Mouse (Mus musculus) hindbrain, embryonic 11.5 days (tissue): ENCODE measurements around the gene Gm4787. TPM values are rescaled to one million over a fixed set of nuclear protein-coding genes. Genes with fewer than 3 reads are reported as not detected.
"Not testable (repeated sequence)": the region's sequence is repeated elsewhere in the genome, so short reads cannot be mapped to it uniquely, and the experiment has no call there.

Experiments used
- ATAC-seq: fragments of 200-750 bp; cut with Nextera tagmentation; 2 replicates; pipeline ENCODE4 v1.8.0; 2017; ENCODE audit warnings: mild to moderate bottlenecking, moderate TSS enrichment, moderate library complexity; ENCODE audit not compliant: low FRiP score
- DNase-seq: peaks from one replicate; pipeline ENCODE4 v3.0.0-alpha.2; 2015; ENCODE audit warnings: low spot score
- H3K27ac ChIP-seq: fragments of 300-500 bp; sonication (generic); 2 replicates; pipeline ENCODE4 v1.5.1; 2014; ENCODE audit warnings: mild to moderate bottlenecking, low read depth, low read length
- H3K27me3 ChIP-seq: fragments of 300-500 bp; sonication (generic); 2 replicates; pipeline ENCODE4 v1.6.1; 2014; ENCODE audit warnings: mild to moderate bottlenecking, low read length, moderate library complexity, mixed read lengths; ENCODE audit not compliant: control insufficient read depth, insufficient read depth
- H3K36me3 ChIP-seq: fragments of 300-500 bp; sonication (generic); 2 replicates; pipeline ENCODE4 v1.6.1; 2014; ENCODE audit warnings: mild to moderate bottlenecking, low read length, moderate library complexity, mixed read lengths; ENCODE audit not compliant: control insufficient read depth, insufficient read depth
- H3K4me1 ChIP-seq: fragments of 300-500 bp; sonication (generic); replicated peaks from 2 replicates; pipeline ENCODE4 v1.6.1; 2014; ENCODE audit warnings: low read length, mixed read lengths; ENCODE audit not compliant: control insufficient read depth, insufficient read depth
- H3K4me2 ChIP-seq: fragments of 300-500 bp; sonication (generic); replicated peaks from 2 replicates; pipeline ENCODE4 v1.6.1; 2014; ENCODE audit warnings: mild to moderate bottlenecking, low read depth, low read length
- H3K4me3 ChIP-seq: fragments of 300-500 bp; sonication (generic); 2 replicates; pipeline ENCODE4 v1.5.1; 2014; ENCODE audit warnings: low read depth, low read length
- H3K9ac ChIP-seq: fragments of 300-500 bp; sonication (generic); 2 replicates; pipeline ENCODE4 v1.6.1; 2014; ENCODE audit warnings: low read depth, low read length
- H3K9me3 ChIP-seq: fragments of 300-500 bp; sonication (generic); 2 replicates; pipeline ENCODE4 v1.6.1; 2016; ENCODE audit warnings: low read length; ENCODE audit not compliant: control insufficient read depth
- WGBS: fragments of 180-500 bp; shearing (Covaris S2); extraction: QIAGEN DNeasy Blood & Tissue Kit; methylation state at CpG from one replicate; pipeline ENCODE4 v1.1.7; 2014; 5-methylcytosine and 5-hydroxymethylcytosine counted together
- polyA plus RNA-seq: library from polyadenylated mRNA; unstranded; fragments of >200 nt; fragmentation: Nextera tagmentation; extraction: Ambion mirVana; gene quantifications from 2 replicates; pipeline ENCODE4 v1.2.1, GENCODE M21; 2014

The Gm4787 gene
- 0.31 and 0.39 TPM in 2 replicates for polyA plus RNA-seq

DNA sequence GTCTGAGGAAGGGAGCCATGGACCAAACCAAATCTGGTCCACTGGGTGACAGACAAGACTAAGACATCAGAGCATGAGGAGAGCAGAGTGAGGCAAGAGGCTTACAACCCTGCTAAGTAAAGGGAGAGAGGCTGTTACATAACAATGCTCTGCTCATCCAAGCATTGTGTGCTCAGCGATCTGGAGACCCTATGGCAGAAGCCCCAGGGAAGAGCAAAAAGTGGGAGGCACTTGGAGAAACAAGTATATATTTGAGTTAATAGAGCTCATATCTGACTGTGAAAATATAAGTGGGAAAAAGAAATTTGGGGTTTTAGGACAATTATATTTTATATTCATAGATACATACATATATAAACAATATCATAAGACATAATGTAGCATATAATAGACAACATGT, at the start of gene Gm4787:
Gm4787 (minus strand) TSS at position 101 of the 400 bp plus-strand sequence.
- H3K4me3 ChIP-seq, H3K27me3 ChIP-seq, H3K27ac ChIP-seq, H3K9ac ChIP-seq, ATAC-seq, H3K36me3 ChIP-seq, DNase-seq, H3K9me3 ChIP-seq, H3K4me1 ChIP-seq, H3K4me2 ChIP-seq: not testable (repeated sequence)
- WGBS = 85% methylated on average over 1 of the region's 1 CpGs

DNA sequence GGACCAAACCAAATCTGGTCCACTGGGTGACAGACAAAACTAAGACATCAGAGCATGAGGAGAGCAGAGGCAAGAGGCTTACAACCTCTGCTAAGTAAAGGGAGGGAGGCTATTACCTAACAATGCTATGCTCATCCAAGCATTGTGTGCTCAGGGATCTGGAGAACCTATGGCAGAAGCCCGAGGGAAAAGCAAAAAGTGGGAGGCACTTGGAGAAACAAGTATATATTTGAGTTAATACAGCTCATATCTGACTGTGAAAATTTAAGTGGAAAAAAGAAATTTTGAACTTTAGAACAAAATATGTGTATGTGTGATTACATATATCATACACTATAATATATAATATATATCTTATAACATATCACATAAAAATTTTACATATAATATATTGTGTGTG, 42.6 kb upstream of the Gm4787 start, which contains the start of gene Adam4:
Adam4 (minus strand) TSS at position 101 of the 400 bp plus-strand sequence.
- WGBS = 90% methylated on average over 1 of the region's 1 CpGs
- H3K4me1 ChIP-seq = no peaks in the 10 kb centered on the region
- H3K36me3 ChIP-seq = no peaks in the 10 kb centered on the region
- no peak for ATAC-seq
- H3K9ac ChIP-seq = no peak within 1 kb of the TSS
- no peak within 1 kb of the TSS for H3K4me2 ChIP-seq
- no peak within 1 kb of the TSS for H3K4me3 ChIP-seq
- no peaks in the 10 kb centered on the region for H3K27me3 ChIP-seq
- H3K9me3 ChIP-seq = no peaks in the 10 kb centered on the region
- no peak for DNase-seq
- H3K27ac ChIP-seq = no peak within 1 kb of the TSS

DNA sequence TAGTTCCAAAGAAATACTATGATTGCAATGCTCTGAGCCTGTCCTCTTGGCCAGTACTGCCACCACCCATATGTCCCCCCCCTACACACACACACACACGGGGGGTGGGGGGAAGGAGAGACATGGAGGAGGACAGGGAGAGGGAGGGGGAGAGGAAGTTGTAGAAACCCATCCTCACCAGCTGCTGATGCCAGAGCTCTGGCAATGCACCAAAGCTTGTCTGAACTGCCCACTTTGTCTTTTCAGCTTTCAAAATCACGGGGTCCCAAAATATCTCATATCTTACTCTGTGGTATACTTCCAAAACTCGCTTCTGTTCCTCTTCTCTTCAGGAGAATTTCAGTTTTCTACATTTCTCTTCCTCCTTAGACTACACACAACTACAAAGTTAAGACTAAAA, 33.9 kb upstream of the Gm4787 start:
- no peak for ATAC-seq
- Histone ChIP-seq H3K4me1 (no peaks in the 10 kb centered on the region), H3K4me2 (no peak overlapping the region), H3K27ac (no peak overlapping the region), H3K36me3 (no peaks in the 10 kb centered on the region), H3K9ac (no peak overlapping the region), H3K4me3 (no peak overlapping the region), H3K9me3 (no peaks in the 10 kb centered on the region), H3K27me3 (no peaks in the 10 kb centered on the region)
- no peak for DNase-seq
- WGBS = 89% methylated on average over 3 of the region's 3 CpGs

DNA sequence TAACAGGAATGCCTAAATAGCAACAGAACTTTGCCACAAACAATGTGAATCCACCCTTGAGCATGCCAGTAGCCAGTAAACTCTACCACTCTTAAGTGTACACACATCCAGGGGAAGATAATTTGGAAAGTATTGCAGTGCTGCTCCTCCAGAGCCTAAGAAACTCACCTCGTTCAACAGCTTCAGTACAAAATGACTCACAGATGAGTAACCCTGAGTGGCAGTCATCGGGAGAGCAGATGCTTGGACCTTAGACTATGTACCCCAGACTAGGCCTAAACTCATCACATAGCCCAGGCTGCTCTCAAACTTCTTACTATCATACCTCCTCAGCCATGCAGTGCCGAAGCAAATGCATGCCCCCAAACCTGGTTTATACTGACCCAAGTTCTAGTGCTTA, 29.7 kb upstream of the Gm4787 start:
- no peak overlapping the region for H3K4me3 ChIP-seq
- H3K9me3 ChIP-seq = no peaks in the 10 kb centered on the region
- H3K4me1 ChIP-seq = no peaks in the 10 kb centered on the region
- no peak for ATAC-seq
- H3K4me2 ChIP-seq = no peak overlapping the region
- H3K27me3 ChIP-seq = no peaks in the 10 kb centered on the region
- no peak overlapping the region for H3K9ac ChIP-seq
- no peak overlapping the region for H3K27ac ChIP-seq
- 88% methylated on average over 3 of the region's 3 CpGs for WGBS
- DNase-seq = no peak
- no peaks in the 10 kb centered on the region for H3K36me3 ChIP-seq

DNA sequence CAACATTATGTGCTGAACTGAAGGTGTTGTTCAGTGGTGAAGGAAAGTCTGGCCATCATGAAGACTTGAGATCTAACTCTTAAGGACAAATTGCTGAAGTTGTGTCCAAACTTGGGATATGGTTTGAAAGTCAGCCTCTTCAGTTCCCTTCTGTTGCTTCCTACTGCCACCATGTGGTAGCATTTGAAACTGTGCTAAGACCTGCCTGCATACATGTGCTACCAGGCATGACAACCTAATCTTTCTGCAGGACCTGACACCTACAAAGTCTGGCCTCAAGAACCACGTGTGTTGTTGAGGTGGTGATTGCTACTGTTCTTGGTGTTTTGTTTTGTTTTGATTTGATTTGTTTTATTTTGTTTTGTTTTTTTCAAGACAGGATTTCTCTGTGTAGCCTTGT, 22.9 kb upstream of the Gm4787 start:
- Histone ChIP-seq H3K27ac (no peak overlapping the region), H3K4me1 (no peaks in the 10 kb centered on the region), H3K4me2 (no peak overlapping the region), H3K9ac (no peak overlapping the region), H3K9me3 (no peaks in the 10 kb centered on the region), H3K4me3 (no peak overlapping the region), H3K27me3 (no peaks in the 10 kb centered on the region), H3K36me3 (no peaks in the 10 kb centered on the region)
- DNase-seq (peak; percentile 79), ATAC-seq (no peak)
- WGBS = 19% methylated on average over 1 of the region's 1 CpGs

DNA sequence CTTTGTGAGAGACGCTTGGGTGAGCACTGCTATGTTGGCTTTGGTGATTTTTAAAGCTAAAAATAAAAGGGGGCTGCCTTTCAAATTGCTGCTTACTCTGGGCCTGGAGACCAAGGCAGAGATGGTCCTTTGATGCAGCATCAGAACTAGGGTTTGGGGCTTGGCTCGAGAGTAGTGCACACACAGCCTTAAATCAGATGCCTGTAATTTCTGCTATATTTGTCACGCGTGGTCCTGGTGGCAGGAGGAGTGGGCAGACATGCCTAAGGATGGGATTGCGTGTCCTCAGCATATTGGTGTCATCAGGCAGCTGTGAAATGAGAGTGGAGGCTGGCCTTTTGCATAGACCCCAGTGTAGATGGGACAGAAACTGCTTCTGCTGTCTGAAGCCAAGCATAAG, 45.4 kb downstream of the Gm4787 start:
- WGBS = 78% methylated on average over 5 of the region's 5 CpGs
- Histone ChIP-seq H3K4me2 (peak overlapping the region; percentile 97), H3K4me1 (no peaks in the 10 kb centered on the region), H3K9me3 (no peaks in the 10 kb centered on the region), H3K4me3 (no peak overlapping the region), H3K27me3 (peaks cover 3% of the 10 kb centered on the region; the same call in 1 of the 2 replicates), H3K36me3 (no peaks in the 10 kb centered on the region), H3K9ac (no peak overlapping the region), H3K27ac (no peak overlapping the region)
- DNase-seq (peak; percentile 4), ATAC-seq (no peak)

DNA sequence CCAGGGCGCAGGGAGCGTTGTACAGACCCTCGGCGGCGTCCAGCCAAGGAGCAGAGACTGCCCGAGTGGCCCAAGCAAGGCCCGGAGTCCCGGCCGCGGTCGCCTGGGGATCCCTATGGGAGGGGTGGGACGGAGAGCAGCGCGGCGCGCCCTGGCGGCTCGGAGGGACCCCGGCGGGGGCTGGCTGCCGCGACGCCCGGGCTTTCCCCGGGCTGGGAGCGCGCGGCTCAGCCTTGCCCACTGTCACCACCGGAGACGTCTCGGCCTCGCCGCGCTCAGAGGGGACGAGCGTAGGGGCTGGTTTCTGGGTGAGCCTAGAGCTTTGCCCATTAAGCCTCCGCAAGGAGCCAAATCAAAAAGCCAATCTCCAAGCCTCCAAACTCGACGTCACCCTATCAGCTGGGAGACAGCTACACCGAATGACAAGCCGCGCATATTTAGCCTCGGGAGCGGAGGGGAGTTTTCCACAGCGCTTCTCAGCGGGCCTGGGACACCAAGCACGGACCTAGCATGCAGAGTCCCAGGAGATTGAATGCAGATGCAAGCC, 46.3 kb downstream of the Gm4787 start, which contains the start of gene Slc8a3:
Slc8a3 (minus strand) TSS at position 306 of the 547 bp plus-strand sequence.
- Histone ChIP-seq H3K27ac (peak within 1 kb of the TSS; percentile 36; the same call in 1 of the 2 replicates), H3K9me3 (no peaks in the 10 kb centered on the region), H3K4me3 (peak within 1 kb of the TSS; percentile 60), H3K4me2 (peak within 1 kb of the TSS; percentile 97), H3K27me3 (peaks cover 3% of the 10 kb centered on the region; the same call in 1 of the 2 replicates), H3K36me3 (no peaks in the 10 kb centered on the region), H3K9ac (peak within 1 kb of the TSS; percentile 79), H3K4me1 (no peaks in the 10 kb centered on the region)
- WGBS = 0% methylated on average over 30 of the region's 47 CpGs
- DNase-seq (peak; percentile 69), ATAC-seq (peak; percentile 79)

DNA sequence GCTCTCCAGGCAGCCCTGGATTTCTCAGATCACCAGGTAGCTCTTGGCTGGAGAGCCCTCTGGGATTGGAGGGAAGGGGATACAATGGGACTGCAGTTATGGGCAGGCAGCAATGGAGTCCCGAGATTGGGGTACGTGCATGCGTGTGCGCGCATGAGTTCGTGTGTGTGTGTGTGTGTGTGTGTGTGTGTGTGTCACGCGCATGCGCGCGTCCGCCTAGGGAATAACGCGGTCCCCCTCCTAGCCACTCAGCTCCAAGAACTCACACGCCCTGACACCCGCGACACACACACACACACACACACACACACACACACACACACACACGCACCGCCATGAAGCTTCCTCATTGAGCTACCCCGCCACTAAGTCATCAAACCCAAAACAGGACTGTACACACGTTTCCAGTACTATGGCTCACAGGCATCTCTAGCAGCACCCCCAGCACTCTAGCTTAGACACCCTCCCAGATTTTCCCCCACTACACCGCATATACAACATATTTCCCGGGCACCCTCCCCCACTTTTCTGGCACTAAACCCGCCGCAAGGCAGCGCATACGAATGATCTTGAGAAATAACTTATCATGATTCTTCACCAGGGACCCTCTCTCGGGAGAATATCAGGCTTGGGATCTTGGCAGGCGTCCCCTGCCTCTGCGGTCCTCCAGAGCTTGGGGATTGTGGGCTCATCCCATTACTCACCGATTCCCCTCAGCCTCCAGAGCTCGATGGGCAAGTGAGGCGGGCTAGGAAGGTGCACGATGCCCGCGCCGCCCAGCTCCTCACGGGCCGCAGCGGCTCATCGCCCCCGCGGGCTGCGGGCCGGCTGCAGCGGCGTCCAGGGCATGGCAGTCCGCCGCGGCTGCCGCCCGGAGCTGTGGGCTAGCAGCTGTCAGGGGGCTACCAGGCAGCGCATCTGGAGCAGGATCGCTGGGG, 47.1 kb downstream of the Gm4787 start:
- peak; percentile 81 for DNase-seq
- Histone ChIP-seq H3K27me3 (peaks cover 3% of the 10 kb centered on the region; the same call in 1 of the 2 replicates), H3K4me2 (peak overlapping the region; percentile 97), H3K36me3 (no peaks in the 10 kb centered on the region), H3K27ac (peak overlapping the region; percentile 36; the same call in 1 of the 2 replicates), H3K9ac (peak overlapping the region; percentile 79), H3K9me3 (no peaks in the 10 kb centered on the region), H3K4me1 (no peaks in the 10 kb centered on the region), H3K4me3 (peak overlapping the region; percentile 60)
- under 1% methylated on average over 51 of the region's 54 CpGs for WGBS
- ATAC-seq = peak; percentile 71
